Mouse (Mus musculus): Measurements from ENCODE around the gene Plac8.

GRCm38 (mm10) chr5:100598961-100599463, 27.0 kb upstream of the Plac8 start:
- TF ChIP-seq CTCF (IDR thresholded peaks at IDR 0.05; ENCODE audit: insufficient read depth, low read length), result no peak
- TF ChIP-seq POLR2A (IDR thresholded peaks at IDR 0.05; ENCODE audit: borderline replicate concordance, extremely low read depth, low read depth, low read length), result no peak

Measured in lung, adult 2 months (tissue).